Mouse (Mus musculus) bone marrow, adult 2 months (tissue): ENCODE measurements around the gene 4930435E12Rik. TPM values are rescaled to one million over a fixed set of nuclear protein-coding genes. Genes with fewer than 3 reads are reported as not detected.

ENCODE experiments used
- H3K27ac ChIP-seq: fragments of 200-500 bp; 2 replicates; pipeline ENCODE4 v1.5.1; 2012; ENCODE audit warnings: low read depth, mild to moderate bottlenecking, control low read depth, inconsistent platforms, low read length; ENCODE audit not compliant: control insufficient read depth, poor library complexity, insufficient read depth
- H3K4me1 ChIP-seq: fragments of 200-500 bp; 2 replicates; pipeline ENCODE4 v1.6.1; 2011; ENCODE audit warnings: low read length; ENCODE audit not compliant: control insufficient read depth, insufficient read depth
- H3K4me3 ChIP-seq: fragments of 200-500 bp; replicated peaks from 2 replicates; pipeline ENCODE3; 2011; ENCODE audit warnings: mild to moderate bottlenecking, low read depth, low read length, control low read depth; ENCODE audit not compliant: control insufficient read depth
- CTCF ChIP-seq: fragments of 200-500 bp; IDR thresholded peaks from 2 replicates; pipeline ENCODE4 v1.5.1; 2011; ENCODE audit warnings: low read length, control low read depth; ENCODE audit not compliant: control insufficient read depth, insufficient read depth
- POLR2A ChIP-seq: fragments of 200-500 bp; IDR thresholded peaks from 2 replicates; pipeline ENCODE4 v1.6.1; 2011; ENCODE audit warnings: low read depth, mild to moderate bottlenecking, control low read depth, low read length, borderline replicate concordance; ENCODE audit not compliant: control insufficient read depth
- WGBS: fragments of 180-500 bp; shearing (Covaris S2); methylation state at CpG from one replicate; pipeline ENCODE4 v1.1.7; 2018; 5-methylcytosine and 5-hydroxymethylcytosine counted together
- polyA plus RNA-seq: library from polyadenylated mRNA; stranded (reverse); fragments of >200 nt; gene quantifications from 2 replicates; pipeline ENCODE4 v1.2.4, GENCODE M21; 2011; ENCODE audit warnings: low replicate concordance; ENCODE audit not compliant: missing spikeins, insufficient read depth, insufficient read length

Gene 4930435E12Rik
- polyA plus RNA-seq, 1 experiment: not detected

DNA sequence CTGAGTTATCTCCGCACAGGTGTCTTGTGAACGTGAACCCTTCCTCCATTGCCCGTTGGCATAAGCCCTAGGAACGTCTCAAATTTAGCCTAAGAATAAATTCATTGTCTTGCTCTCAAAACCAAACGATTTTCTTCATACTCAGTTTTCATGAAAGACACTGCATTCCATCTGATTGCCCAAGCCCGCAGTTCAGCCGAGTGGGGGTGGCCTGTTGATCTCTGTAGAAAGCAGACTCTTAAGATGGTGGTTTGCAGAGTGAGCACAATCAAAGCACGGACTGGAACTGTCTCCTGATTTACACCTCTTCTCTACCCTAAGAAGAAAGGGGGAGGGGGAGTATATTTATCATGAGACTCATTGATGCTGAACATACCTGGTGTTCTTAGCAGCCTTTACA is 66.1 kb downstream of the 4930435E12Rik start:
- TF ChIP-seq POLR2A: no peak
- no peak for TF ChIP-seq CTCF
- Histone ChIP-seq H3K4me1 (peaks cover 2% of the 10 kb centered on the region; the same call in 1 of the 2 replicates), H3K4me3 (no peak overlapping the region), H3K27ac (no peak overlapping the region)
- 84% methylated on average over 8 of the region's 8 CpGs for WGBS

Other genes with a start within 250 kb of the 4930435E12Rik start
- gene Arhgap31, start 115.5 kb downstream of the 4930435E12Rik start, polyA plus RNA-seq: 3.6 and 6.1 TPM in 2 replicates
- 4.2 and 12.8 TPM in 2 replicates for gene B4galt4, start 86.5 kb downstream of the 4930435E12Rik start, polyA plus RNA-seq
- gene Upk1b, start 28.4 kb downstream of the 4930435E12Rik start, polyA plus RNA-seq: not detected in 2 replicates
- gene Igsf11, start 63.9 kb upstream of the 4930435E12Rik start, polyA plus RNA-seq: 0.38 and 1.2 TPM in 2 replicates